Comparison of ENCODE assay signal across 11 mouse cellular contexts in genomic region chr17:78322369-78323335, GRCm38 (mm10).
A peak's percentile ranks its signal among the peaks of the same experiment; 100 is the strongest.
DNase-seq lines count a peak whose midpoint lies in the region; ATAC-seq and TF ChIP-seq lines count a peak whose summit lies in the region.
"Had no signal": no experiment of that assay in that cellular context is flagged by ENCODE, and none has a peak within 500 bp of the region (broad histone marks: within the 10 kb centered on the region; RNA-seq: fewer than 3 reads in every experiment).

No protein-coding gene starts in this region.

- no peak for TF ChIP-seq EP300 in heart, postnatal 0 days (IDR thresholded peaks at IDR 0.05; ENCODE audit: low read depth)
- TF ChIP-seq EP300 in stomach, postnatal 0 days (optimal IDR thresholded peaks at IDR 0.05), result no peak

- 62% methylated on average over 18 of the region's 18 CpGs for WGBS in midbrain, embryonic 10.5 days
- 38% methylated on average over 18 of the region's 18 CpGs for WGBS in midbrain, embryonic 15.5 days
- 30% methylated on average over 18 of the region's 18 CpGs for WGBS in heart, postnatal 0 days
- 23% methylated on average over 18 of the region's 18 CpGs for WGBS in stomach, postnatal 0 days

- peaks cover 21% of the 10 kb centered on the region for H3K4me1 ChIP-seq in midbrain, embryonic 10.5 days
- peaks cover 15% of the 10 kb centered on the region for H3K4me1 ChIP-seq in midbrain, embryonic 15.5 days
- peaks cover 8% of the 10 kb centered on the region for H3K4me1 ChIP-seq in heart, postnatal 0 days (ENCODE audit: control insufficient read depth, insufficient read depth)
- 0 out of 2 replicates have a peak, but pooled peaks cover 3% of the 10 kb centered on the region for H3K4me1 ChIP-seq in stomach, postnatal 0 days (replicated peaks; ENCODE audit: control insufficient read depth, insufficient read depth)

- intact Hi-C loops in gastrocnemius, adult 2 months (cut with DNase I), result no loop called here

- no peak for DNase-seq in gastrocnemius, adult 2 months
- no peak for DNase-seq in gastrocnemius, postnatal 4 days (ENCODE audit: low spot score in 2 of 2)
- no peak for DNase-seq in midbrain, embryonic 10.5 days (ENCODE audit: low spot score)
- peak; percentile 39 for DNase-seq in heart, postnatal 0 days (ENCODE audit: low spot score)
- no peak for DNase-seq in stomach, postnatal 0 days (ENCODE audit: low spot score)
- no peak for DNase-seq in urinary bladder, postnatal 14 days (ENCODE audit: low spot score)
- DNase-seq in layer of hippocampus, adult 9-11 months, result no peak
- DNase-seq: spleen, adult 18-20 months had no signal

- peaks cover 21% of the 10 kb centered on the region for H3K36me3 ChIP-seq in midbrain, embryonic 10.5 days
- no peaks in the 10 kb centered on the region for H3K36me3 ChIP-seq in midbrain, embryonic 15.5 days (replicated peaks)
- 0 out of 2 replicates have a peak, but pooled peaks cover 8% of the 10 kb centered on the region for H3K36me3 ChIP-seq in heart, postnatal 0 days (replicated peaks; ENCODE audit: control insufficient read depth, insufficient read depth, low read length)
- no peaks in the 10 kb centered on the region; the same call in 1 of the 2 replicates for H3K36me3 ChIP-seq in stomach, postnatal 0 days (ENCODE audit: control insufficient read depth, insufficient read depth, low read length)

- no peaks in the 10 kb centered on the region for H3K9me3 ChIP-seq in midbrain, embryonic 10.5 days (replicated peaks)
- H3K9me3 ChIP-seq in midbrain, embryonic 15.5 days, result no peaks in the 10 kb centered on the region
- no peaks in the 10 kb centered on the region for H3K9me3 ChIP-seq in heart, postnatal 0 days (replicated peaks; ENCODE audit: control insufficient read depth, low read length)
- no peaks in the 10 kb centered on the region for H3K9me3 ChIP-seq in stomach, postnatal 0 days (ENCODE audit: control insufficient read depth, low read length)
- H3K9me3 ChIP-seq: limb, embryonic 12.5 days; neural tube, embryonic 13.5 days had no signal

- no peak for TF ChIP-seq CTCF in gastrocnemius, adult 2 months (IDR thresholded peaks at IDR 0.05)
- TF ChIP-seq CTCF in heart, postnatal 0 days (IDR thresholded peaks at IDR 0.05; ENCODE audit: low read depth), result no peak
- no peak for TF ChIP-seq CTCF in stomach, postnatal 0 days (IDR thresholded peaks at IDR 0.05; ENCODE audit: low read depth)

- no peak overlapping the region for H3K9ac ChIP-seq in midbrain, embryonic 15.5 days
- no peak overlapping the region for H3K9ac ChIP-seq in heart, postnatal 0 days (replicated peaks; ENCODE audit: low read depth, low read length)
- H3K9ac ChIP-seq in stomach, postnatal 0 days (ENCODE audit: low read length), result no peak overlapping the region
- H3K9ac ChIP-seq: limb, embryonic 12.5 days; neural tube, embryonic 13.5 days had no signal

- H3K27me3 ChIP-seq in midbrain, embryonic 10.5 days (ENCODE audit: low read depth, poor library complexity, severe bottlenecking), result no peaks in the 10 kb centered on the region
- H3K27me3 ChIP-seq in midbrain, embryonic 15.5 days (replicated peaks), result no peaks in the 10 kb centered on the region
- no peaks in the 10 kb centered on the region for H3K27me3 ChIP-seq in heart, postnatal 0 days (ENCODE audit: control insufficient read depth, insufficient read depth, low read length)
- H3K27me3 ChIP-seq in stomach, postnatal 0 days (ENCODE audit: control insufficient read depth, insufficient read depth, low read length), result no peaks in the 10 kb centered on the region
- H3K27me3 ChIP-seq: limb, embryonic 12.5 days; neural tube, embryonic 13.5 days had no signal

- H3K4me3 ChIP-seq in gastrocnemius, adult 2 months, result no peak overlapping the region
- no peak overlapping the region for H3K4me3 ChIP-seq in midbrain, embryonic 10.5 days
- no peak overlapping the region for H3K4me3 ChIP-seq in midbrain, embryonic 15.5 days
- no peak overlapping the region for H3K4me3 ChIP-seq in heart, postnatal 0 days (ENCODE audit: low read depth, low read length)
- no peak overlapping the region for H3K4me3 ChIP-seq in stomach, postnatal 0 days (ENCODE audit: low read depth, low read length)
- H3K4me3 ChIP-seq: limb, embryonic 12.5 days; neural tube, embryonic 13.5 days had no signal

- no peak for ATAC-seq in midbrain, embryonic 15.5 days (replicated peaks)
- ATAC-seq in heart, postnatal 0 days (ENCODE audit: insufficient read depth, low read depth), result peak; percentile 36
- ATAC-seq in stomach, postnatal 0 days (ENCODE audit: low FRiP score, low TSS enrichment), result no peak

- peak overlapping the region; percentile 67 for H3K27ac ChIP-seq in gastrocnemius, adult 2 months
- peak overlapping the region; percentile 55 for H3K27ac ChIP-seq in midbrain, embryonic 10.5 days (replicated peaks)
- no peak overlapping the region; the same call in 1 of the 2 replicates for H3K27ac ChIP-seq in midbrain, embryonic 15.5 days
- peak overlapping the region; percentile 39 for H3K27ac ChIP-seq in heart, postnatal 0 days (ENCODE audit: low read depth)
- H3K27ac ChIP-seq in stomach, postnatal 0 days (replicated peaks), result 0 out of 2 replicates have a peak overlapping the region, but pooled peaks have one; percentile 9
- H3K27ac ChIP-seq: limb, embryonic 12.5 days; neural tube, embryonic 13.5 days had no signal

- no peak overlapping the region for H3K4me2 ChIP-seq in midbrain, embryonic 15.5 days
- no peak overlapping the region for H3K4me2 ChIP-seq in heart, postnatal 0 days (ENCODE audit: low read depth, low read length)
- H3K4me2 ChIP-seq in stomach, postnatal 0 days (replicated peaks; ENCODE audit: low read depth), result peak overlapping the region; percentile 18; the same call in 1 of the 2 replicates
- H3K4me2 ChIP-seq: limb, embryonic 12.5 days; neural tube, embryonic 13.5 days had no signal
